Mouse (Mus musculus) kidney, adult 2 months (tissue): ENCODE measurements around the gene Itih5.

Source experiments
- CTCF ChIP-seq: fragments of 200-500 bp; conservative IDR thresholded peaks from 2 replicates; pipeline ENCODE4 v1.5.1; 2011; ENCODE audit warnings: low read depth, mild to moderate bottlenecking, control low read depth, low read length, moderate library complexity, mixed read lengths; ENCODE audit not compliant: insufficient read depth, insufficient read length
- POLR2A ChIP-seq: fragments of 200-500 bp; IDR thresholded peaks from one replicate; pipeline ENCODE4 v1.6.1; 2011; ENCODE audit warnings: low read depth, low read length, control low read depth

GRCm38 (mm10) chr2:10260109-10260508, 106.7 kb downstream of the Itih5 start:
- TF ChIP-seq CTCF = no peak
- TF ChIP-seq POLR2A = no peak
